Mouse (Mus musculus) CH12.LX (cell line): ENCODE measurements around the gene Mctp1.

Experiments used
- CHD1 ChIP-seq: IDR thresholded peaks from 2 replicates; pipeline ENCODE4 v1.6.1; 2012; ENCODE audit warnings: low read depth, low read length, improper control_type of control experiment, inconsistent platforms
- CTCF ChIP-seq, 2 experiments: IDR thresholded peaks in 1 of 2; conservative IDR thresholded peaks in 1 of 2; 2 replicates each; pipeline ENCODE4 v1.5.1; 2011 to 2012; ENCODE audit warnings: low read depth in 2 of 2, low read length in 2 of 2, improper control_type of control experiment in 1 of 2, inconsistent platforms in 1 of 2, mild to moderate bottlenecking in 1 of 2, moderate library complexity in 1 of 2
- MAFK ChIP-seq: IDR thresholded peaks from 2 replicates; pipeline ENCODE4 v1.6.1; 2011; ENCODE audit warnings: low read length, improper control_type of control experiment; ENCODE audit not compliant: insufficient replicate concordance
- MAX ChIP-seq: IDR thresholded peaks from 2 replicates; pipeline ENCODE4 v1.6.1; 2011; ENCODE audit warnings: low read length, improper control_type of control experiment
- MEF2A ChIP-seq: IDR thresholded peaks from 2 replicates; pipeline ENCODE4 v1.6.1; 2014; ENCODE audit warnings: low read depth, mild to moderate bottlenecking, inconsistent platforms, low read length, improper control_type of control experiment, borderline replicate concordance
- MYC ChIP-seq: IDR thresholded peaks from 2 replicates; pipeline ENCODE4 v1.6.1; 2011; ENCODE audit warnings: low read depth, mild to moderate bottlenecking, improper control_type of control experiment, low read length
- NRF1 ChIP-seq: IDR thresholded peaks from 2 replicates; pipeline ENCODE4 v1.6.1; 2014; ENCODE audit warnings: low read depth, mild to moderate bottlenecking, inconsistent platforms, low read length, improper control_type of control experiment, moderate library complexity
- POLR2A ChIP-seq: IDR thresholded peaks from 2 replicates; pipeline ENCODE4 v1.6.1; 2011; ENCODE audit warnings: low read depth, mild to moderate bottlenecking, improper control_type of control experiment, low read length
- SIN3A ChIP-seq: IDR thresholded peaks from 2 replicates; pipeline ENCODE4 v1.6.1; 2012; ENCODE audit warnings: low read length, improper control_type of control experiment, inconsistent platforms
- SMC3 ChIP-seq: IDR thresholded peaks from 2 replicates; pipeline ENCODE4 v1.6.1; 2011; ENCODE audit warnings: low read depth, low read length, improper control_type of control experiment
- ZMIZ1 ChIP-seq: IDR thresholded peaks from 2 replicates; pipeline ENCODE4 v1.6.1; 2012; ENCODE audit warnings: low read depth, mild to moderate bottlenecking, inconsistent platforms, low read length, improper control_type of control experiment

DNA sequence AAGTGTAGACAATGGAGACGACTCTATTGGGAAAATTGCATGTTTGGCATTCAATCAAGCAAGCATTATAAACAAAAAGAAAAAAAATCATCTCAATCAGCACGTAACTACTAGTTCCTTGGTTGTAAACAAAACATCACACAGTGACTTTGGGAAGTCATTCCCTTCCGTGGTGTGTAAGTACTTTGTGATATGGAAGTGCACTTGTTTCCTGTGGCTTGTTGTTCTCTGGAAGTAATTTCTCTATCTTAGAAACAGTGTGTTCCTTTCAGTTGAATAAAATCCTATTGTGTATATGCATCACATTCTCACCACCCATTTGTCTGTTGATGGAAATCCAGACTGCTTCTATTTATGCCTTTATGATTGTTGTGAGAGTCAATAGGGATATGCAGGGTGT, 201.1 kb downstream of the Mctp1 start:
- no peak for TF ChIP-seq CTCF (conservative IDR thresholded peaks at IDR 0.05 in 1 of 2, IDR thresholded peaks at IDR 0.05 in 1 of 2; ENCODE audit: low read depth in 2 of 2, low read length in 2 of 2)
- no peak for TF ChIP-seq SMC3
- no peak for TF ChIP-seq SIN3A
- no peak for TF ChIP-seq MAX
- TF ChIP-seq MEF2A = no peak
- TF ChIP-seq MYC = no peak
- no peak for TF ChIP-seq NRF1
- no peak for TF ChIP-seq MAFK
- TF ChIP-seq ZMIZ1 = no peak
- no peak for TF ChIP-seq POLR2A
- no peak for TF ChIP-seq CHD1
